Mouse (Mus musculus) retina, adult 2 months (tissue): ENCODE results near the gene Cx3cr1.

Source experiments
- DNase-seq: peaks from one replicate; pipeline ENCODE4 v3.0.0-alpha.2; 2012; ENCODE audit warnings: low read depth, low spot score

Cx3cr1 gene

GRCm38 (mm10) chr9:119976704-119977556 lies 92.7 kb downstream of the Cx3cr1 start:
- DNase-seq, result no peak

- no peak for DNase-seq
Observed at GRCm38 (mm10) chr9:119975286-119975685, 94.4 kb downstream of the Cx3cr1 start.

DNA sequence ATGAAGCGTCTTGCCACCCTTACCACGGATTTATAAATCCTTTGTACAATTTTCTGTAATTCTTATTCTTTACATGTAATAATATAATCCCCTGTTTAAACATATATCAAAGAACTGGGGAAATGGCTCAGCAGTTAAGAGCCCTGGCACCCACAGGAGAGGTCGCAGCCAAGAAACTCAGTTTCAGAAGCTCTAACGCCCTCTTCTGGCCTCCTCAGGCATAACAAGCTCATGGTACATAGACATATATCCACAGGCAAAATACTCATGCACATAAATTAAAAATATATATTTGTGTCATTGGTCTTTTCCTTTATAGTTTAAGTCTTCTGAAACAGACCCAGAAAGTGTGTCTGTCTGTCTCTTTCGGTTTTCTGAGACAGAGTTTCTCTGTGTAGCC lies 95.1 kb downstream of the Cx3cr1 start:
- no peak for DNase-seq

- DNase-seq, result no peak
Observed at GRCm38 (mm10) chr9:119973869-119974520, 95.7 kb downstream of the Cx3cr1 start.

- DNase-seq, result no peak
Observed at GRCm38 (mm10) chr9:119973281-119973680, 96.4 kb downstream of the Cx3cr1 start.

- DNase-seq, result no peak
Observed at GRCm38 (mm10) chr9:119972582-119972981, 97.1 kb downstream of the Cx3cr1 start.

DNA sequence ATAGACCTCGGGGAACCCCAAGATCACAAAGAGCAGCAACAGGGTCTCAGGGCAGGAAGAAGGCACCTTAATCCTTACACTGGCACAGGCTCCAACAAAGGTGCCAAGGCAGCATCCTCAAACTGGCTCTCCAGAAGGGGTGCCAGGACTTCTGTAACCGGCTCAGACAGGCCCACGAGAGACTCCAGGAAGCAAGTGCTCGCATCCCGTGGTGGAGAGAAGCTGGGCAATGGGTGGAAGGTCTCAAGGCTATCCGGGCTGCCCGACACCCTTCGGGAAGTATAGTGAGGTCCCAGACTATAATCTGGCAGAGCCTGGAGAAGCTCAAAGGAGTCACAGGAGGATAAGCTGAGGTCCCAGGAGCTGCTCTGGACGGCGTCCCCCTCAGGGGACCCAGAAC lies 97.5 kb downstream of the Cx3cr1 start:
- no peak for DNase-seq

- DNase-seq, result no peak
Observed at GRCm38 (mm10) chr9:119970763-119971656, 98.7 kb downstream of the Cx3cr1 start.

GRCm38 (mm10) chr9:119970221-119970620 lies 99.5 kb downstream of the Cx3cr1 start:
- DNase-seq, result no peak

DNA sequence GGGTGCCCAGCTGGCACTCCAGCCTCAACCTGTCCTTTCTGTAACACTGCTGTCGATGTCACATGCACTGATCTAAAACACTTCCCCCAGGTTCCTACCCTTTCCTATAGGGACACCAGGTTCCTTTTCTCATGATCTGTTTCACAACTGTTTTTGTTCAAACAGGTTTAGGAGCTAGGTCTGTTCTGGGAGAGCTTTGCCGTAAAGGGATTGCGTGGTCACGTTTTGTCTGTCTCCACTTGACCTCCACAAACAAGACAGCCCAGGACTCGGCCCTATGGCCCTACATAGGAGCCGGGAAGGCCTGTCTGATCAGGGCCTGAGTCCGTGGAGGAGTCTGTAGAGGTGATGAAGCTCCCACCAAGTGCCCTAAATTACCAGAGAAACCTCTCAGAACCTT lies 99.9 kb downstream of the Cx3cr1 start:
- no peak for DNase-seq

- DNase-seq, result no peak
Observed at GRCm38 (mm10) chr9:119966221-119966910, 103.3 kb downstream of the Cx3cr1 start.

- no peak for DNase-seq
Observed at GRCm38 (mm10) chr9:119965186-119965585, 104.5 kb downstream of the Cx3cr1 start.

- no peak for DNase-seq
Observed at GRCm38 (mm10) chr9:119964206-119964605, 105.5 kb downstream of the Cx3cr1 start.

- DNase-seq, result peak; percentile 32
Observed at GRCm38 (mm10) chr9:119962987-119963667, 106.6 kb downstream of the Cx3cr1 start.

DNA sequence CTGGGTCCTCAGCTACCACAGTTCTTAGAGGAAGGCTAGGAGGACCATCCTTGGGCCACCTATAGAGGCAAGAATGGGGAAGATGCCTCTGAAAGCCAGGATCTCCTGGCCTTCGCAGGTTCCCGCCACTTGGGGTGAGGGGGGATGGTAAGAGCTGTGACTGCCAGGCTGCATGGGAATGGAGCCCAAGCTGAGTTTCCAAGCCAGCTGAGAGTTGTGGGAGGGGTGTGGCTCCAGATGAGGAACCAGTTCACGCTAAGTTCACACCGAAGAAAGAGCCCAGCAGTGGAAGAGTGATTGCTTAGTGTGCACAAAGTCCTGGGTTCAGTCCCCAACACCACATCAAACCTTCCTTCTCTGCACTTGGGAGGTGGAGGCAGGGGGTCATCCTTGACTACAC lies 107.5 kb downstream of the Cx3cr1 start:
- no peak for DNase-seq

DNA sequence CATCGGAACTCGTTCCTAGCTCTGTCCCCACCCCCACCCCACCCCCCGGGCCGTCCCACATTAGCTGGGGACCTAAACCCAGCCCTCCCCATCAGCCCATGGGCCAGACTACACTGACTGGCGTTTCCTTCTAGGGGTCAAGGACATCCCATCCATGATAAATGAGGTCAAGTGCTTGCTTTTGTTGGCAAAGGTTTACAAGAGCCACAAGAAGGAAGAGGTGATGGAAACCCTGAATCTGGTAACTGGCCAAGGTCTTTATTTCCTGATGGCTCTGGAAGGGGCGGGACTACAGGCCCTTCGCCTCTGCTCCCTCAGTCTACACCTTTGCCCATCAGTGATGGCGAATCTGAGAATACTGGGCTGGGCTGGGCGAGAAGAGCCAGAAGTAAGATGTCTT lies 110.8 kb downstream of the Cx3cr1 start:
- DNase-seq, result no peak

DNA sequence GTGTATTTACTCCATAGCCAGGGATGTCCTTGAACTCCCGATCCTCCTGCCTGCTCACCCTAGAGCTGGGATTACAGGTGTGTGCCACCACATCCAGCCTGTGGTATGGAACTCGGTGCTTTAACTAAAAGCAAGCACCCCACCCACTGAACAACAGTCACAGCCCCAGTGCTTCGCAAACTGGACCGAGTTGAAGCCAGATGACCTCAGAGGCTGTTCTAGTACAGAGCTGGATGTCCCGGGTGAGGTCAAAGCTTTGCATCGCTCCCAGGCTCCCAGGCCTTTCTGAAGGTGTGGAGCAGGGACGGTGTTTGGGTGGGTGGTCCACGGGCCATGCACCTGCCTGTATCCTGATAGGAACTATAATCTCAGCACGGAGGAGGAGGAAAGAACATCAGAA lies 118.3 kb downstream of the Cx3cr1 start:
- DNase-seq, result no peak

DNA sequence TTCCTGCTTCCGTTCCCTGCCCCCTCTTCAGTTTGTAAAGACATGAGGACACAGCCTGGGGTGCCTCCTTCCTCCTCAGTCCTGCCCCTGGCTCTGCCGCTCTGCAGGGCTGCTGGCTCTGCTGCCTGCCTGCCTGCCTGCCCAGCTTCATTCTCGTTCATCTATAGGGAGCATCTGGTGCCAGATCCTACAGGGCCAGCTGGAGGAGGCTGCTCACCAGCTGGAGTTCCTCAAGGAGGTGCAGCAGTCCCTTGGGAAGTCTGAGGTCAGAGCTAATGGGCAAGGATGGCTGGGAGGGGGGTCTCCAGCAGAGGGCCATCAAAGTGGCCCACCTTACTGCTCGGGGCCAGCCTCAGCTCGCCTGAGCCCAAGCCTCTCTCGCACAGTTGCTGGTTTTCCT lies 119.2 kb downstream of the Cx3cr1 start:
- DNase-seq, result no peak

DNA sequence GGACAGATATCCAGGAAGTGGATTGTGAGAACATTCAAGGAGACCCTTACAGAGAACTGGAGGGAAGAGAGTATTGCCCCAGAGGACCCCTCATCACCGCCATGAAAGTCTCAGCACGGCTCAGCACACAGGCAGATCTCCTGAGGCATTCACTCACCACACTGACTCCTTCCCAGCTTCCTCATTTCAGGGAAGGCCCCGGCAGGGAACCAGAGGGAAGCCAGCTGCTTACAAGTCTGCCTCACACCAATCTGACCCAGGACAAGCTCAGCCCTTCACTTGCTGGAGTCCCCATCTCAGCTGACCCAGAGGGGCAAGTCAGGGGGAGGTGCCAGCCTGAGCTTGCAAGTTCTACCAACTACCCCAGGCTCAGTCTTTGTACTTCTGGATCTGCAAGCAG lies 120.9 kb downstream of the Cx3cr1 start:
- no peak for DNase-seq

DNA sequence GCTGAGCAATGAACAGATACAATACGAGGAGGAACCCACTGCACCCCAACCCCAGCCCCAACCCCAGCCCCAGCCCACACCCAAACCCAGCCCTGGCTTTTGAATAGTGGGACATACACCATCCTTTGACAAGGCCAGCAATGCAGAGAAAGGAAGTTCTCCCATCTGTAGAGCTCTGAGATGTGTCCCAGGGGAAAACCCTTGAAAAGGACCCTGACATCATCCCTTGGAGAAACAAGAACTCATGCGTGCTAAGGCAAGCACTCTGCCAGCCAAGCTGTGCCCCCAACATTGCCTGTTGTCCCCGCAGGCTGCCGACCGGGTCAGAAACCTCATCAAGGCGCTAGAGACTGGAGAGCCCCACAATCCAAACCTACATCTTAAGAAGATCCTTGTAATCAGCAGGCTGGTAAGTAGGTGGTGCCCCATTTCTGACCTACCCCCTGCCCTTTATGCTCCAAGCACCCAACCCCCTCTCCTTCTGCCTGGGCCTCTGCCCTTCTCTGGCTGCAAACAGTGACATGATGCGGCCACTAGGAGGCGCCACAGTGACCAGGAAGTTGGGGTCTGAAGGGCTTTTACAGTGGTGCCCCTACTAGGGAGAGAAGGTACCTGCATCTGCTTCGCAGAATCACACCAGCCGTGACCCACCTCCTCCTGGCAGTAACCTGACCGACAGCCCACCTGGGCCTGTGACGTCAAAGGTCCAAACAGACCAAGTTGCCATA lies 124.3 kb downstream of the Cx3cr1 start:
- no peak for DNase-seq
